Mouse (Mus musculus) heart, postnatal 0 days (tissue): ENCODE measurements around the gene Rapgef2.

Experiments
- CTCF ChIP-seq: IDR thresholded peaks from 2 replicates; pipeline ENCODE4 v1.5.1; 2016; ENCODE audit warnings: antibody characterized with exemption, control low read depth, low read depth
- EP300 ChIP-seq: IDR thresholded peaks from 2 replicates; pipeline ENCODE4 v1.6.1; 2016; ENCODE audit warnings: antibody characterized with exemption, low read depth

DNA sequence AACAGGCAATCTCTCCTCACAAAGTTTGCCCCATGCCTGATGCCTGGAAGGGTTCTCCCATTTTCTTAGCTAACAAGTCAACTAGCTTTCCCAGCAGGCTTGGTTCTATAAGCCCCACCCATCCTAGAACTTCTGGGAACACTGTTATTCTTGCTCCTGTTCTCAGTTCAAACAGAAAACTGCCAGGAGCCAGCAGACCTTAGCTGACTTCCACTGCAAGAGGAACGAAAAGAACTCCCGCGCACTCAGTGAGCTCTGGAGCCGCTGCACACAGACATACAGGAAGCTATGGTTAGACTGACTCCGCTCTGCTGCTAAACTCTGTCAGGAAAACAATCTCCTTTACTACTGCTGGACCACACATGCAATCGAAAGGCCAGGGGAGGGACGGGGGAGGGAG lies 214.8 kb downstream of the Rapgef2 start:
- TF ChIP-seq CTCF (no peak), EP300 (no peak)
